Comparison of ENCODE assay signal across 13 mouse cellular contexts in the genomic region with DNA sequence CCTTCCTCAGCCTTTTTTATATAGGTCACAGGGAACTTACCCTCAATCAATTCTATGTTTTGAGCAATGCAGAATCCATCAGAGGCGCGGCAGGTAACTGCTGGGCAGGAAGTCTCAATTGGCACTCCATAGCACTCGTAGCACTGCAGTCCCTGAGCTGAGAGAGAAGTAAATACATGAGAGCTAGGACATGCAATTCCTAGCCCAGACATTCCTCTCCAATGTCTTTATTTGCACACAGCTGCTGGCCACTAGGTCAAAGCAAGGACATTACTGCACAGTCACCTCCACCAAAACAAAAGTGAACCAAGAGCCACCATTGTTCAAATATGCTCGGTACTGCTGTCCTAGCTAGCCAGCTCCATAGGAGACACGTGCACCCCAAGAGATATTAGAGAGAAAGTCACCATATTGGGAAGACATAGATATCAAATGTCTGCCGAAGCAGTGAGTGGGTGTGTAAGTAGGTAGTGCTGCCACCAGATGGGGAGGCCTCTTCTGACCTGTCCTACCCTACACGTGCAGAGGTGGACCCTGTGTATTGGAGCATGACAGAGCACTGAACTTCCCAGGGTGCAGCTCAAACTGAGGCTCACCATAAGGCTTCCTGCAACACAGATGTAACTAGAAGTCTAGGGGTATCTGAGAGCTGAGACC. TPM values are rescaled to one million over a fixed set of nuclear protein-coding genes. Genes with fewer than 3 reads are reported as not detected.
DNase-seq lines count a peak whose midpoint lies in the region; ATAC-seq and TF ChIP-seq lines count a peak whose summit lies in the region.
"Not testable (repeated sequence)": the region's sequence is repeated elsewhere in the genome, so short reads cannot be mapped to it uniquely, and the experiment has no call there.
"Had no signal": no experiment of that assay in that cellular context is flagged by ENCODE, and none has a peak within 500 bp of the region (broad histone marks: within the 10 kb centered on the region; RNA-seq: fewer than 3 reads in every experiment).

No protein-coding gene starts in this region.

- ATAC-seq in heart, postnatal 0 days (ENCODE audit: insufficient read depth, low read depth), result not testable (repeated sequence)
- peak; percentile 35; the same call in 1 of the 2 replicates for ATAC-seq in lung, embryonic 14.5 days (ENCODE audit: insufficient read depth)
- peak; percentile 84 for ATAC-seq in lung, embryonic 16.5 days (ENCODE audit: low read depth)

- H3K9me3 ChIP-seq in heart, postnatal 0 days (replicated peaks; ENCODE audit: control insufficient read depth, low read length); lung, embryonic 14.5 days (ENCODE audit: low read depth, low read length); lung, embryonic 16.5 days (ENCODE audit: control insufficient read depth, low read length): not testable (repeated sequence)

- TF ChIP-seq CTCF in cortical plate, adult 2 months (IDR thresholded peaks at IDR 0.05; ENCODE audit: extremely low read depth, insufficient read depth, low read length); heart, postnatal 0 days (IDR thresholded peaks at IDR 0.05; ENCODE audit: low read depth); layer of hippocampus, adult 2 months (conservative IDR thresholded peaks at IDR 0.05); liver, adult 2 months (IDR thresholded peaks at IDR 0.05; ENCODE audit: low read depth, low read length); lung, embryonic 14.5 days (IDR thresholded peaks at IDR 0.05; ENCODE audit: low read depth): not testable (repeated sequence)

- TF ChIP-seq POLR2A in cortical plate, adult 2 months (IDR thresholded peaks at IDR 0.05; ENCODE audit: extremely low read depth, insufficient read depth, low read length); liver, adult 2 months (IDR thresholded peaks at IDR 0.05; ENCODE audit: extremely low read depth, insufficient read depth, low read length): not testable (repeated sequence)

- H3K9ac ChIP-seq in heart, postnatal 0 days (replicated peaks; ENCODE audit: low read depth, low read length); liver, adult 2 months (ENCODE audit: low read depth, low read length); lung, embryonic 14.5 days; lung, embryonic 16.5 days (ENCODE audit: low read length): not testable (repeated sequence)

- H3K36me3 ChIP-seq in heart, postnatal 0 days (replicated peaks; ENCODE audit: control insufficient read depth, insufficient read depth, low read length); liver, adult 2 months (ENCODE audit: control insufficient read depth, insufficient read depth, low read length); lung, embryonic 14.5 days (ENCODE audit: insufficient read depth); lung, embryonic 16.5 days (ENCODE audit: control insufficient read depth, insufficient read depth, low read length): not testable (repeated sequence)

- H3K27ac ChIP-seq in cortical plate, adult 2 months (ENCODE audit: insufficient read depth, low read length), result 0 out of 2 replicates have a peak overlapping the region, but pooled peaks have one; percentile 46
- H3K27ac ChIP-seq in heart, postnatal 0 days (ENCODE audit: low read depth); liver, adult 2 months (replicated peaks; ENCODE audit: insufficient read depth, low read depth, low read length); lung, embryonic 14.5 days (ENCODE audit: low read depth): not testable (repeated sequence)
- H3K27ac ChIP-seq in layer of hippocampus, adult 2 months, result peak overlapping the region; percentile 39; the same call in 1 of the 2 replicates
- peak overlapping the region; percentile 59 for H3K27ac ChIP-seq in lung, embryonic 16.5 days (ENCODE audit: low read length)

- not testable (repeated sequence) for H3K4me1 ChIP-seq in cortical plate, adult 2 months (ENCODE audit: control insufficient read depth, insufficient read depth, low read length); heart, postnatal 0 days (ENCODE audit: control insufficient read depth, insufficient read depth); liver, adult 2 months (ENCODE audit: control insufficient read depth, insufficient read depth, low read length); lung, embryonic 14.5 days (ENCODE audit: insufficient read depth); lung, embryonic 16.5 days (replicated peaks; ENCODE audit: control insufficient read depth, insufficient read depth, low read length)

- 0 out of 2 replicates have a peak overlapping the region, but pooled peaks have one; percentile 12 for H3K4me3 ChIP-seq in cortical plate, adult 2 months (ENCODE audit: insufficient read depth, low read length)
- not testable (repeated sequence) for H3K4me3 ChIP-seq in heart, postnatal 0 days (ENCODE audit: low read depth, low read length); liver, adult 2 months (ENCODE audit: insufficient read depth, low read depth, low read length); lung, embryonic 14.5 days (ENCODE audit: low read depth, low read length); lung, embryonic 16.5 days (ENCODE audit: low read length)
- H3K4me3 ChIP-seq in layer of hippocampus, adult 2 months, result peak overlapping the region; percentile 9; the same call in 1 of the 2 replicates

- 0 out of 2 replicates have a peak overlapping the region, but pooled peaks have one; percentile 23 for H3K4me2 ChIP-seq in heart, postnatal 0 days (ENCODE audit: low read depth, low read length)
- not testable (repeated sequence) for H3K4me2 ChIP-seq in lung, embryonic 14.5 days; lung, embryonic 16.5 days (ENCODE audit: low read depth, low read length)

- not testable (repeated sequence) for H3K27me3 ChIP-seq in heart, postnatal 0 days (ENCODE audit: control insufficient read depth, insufficient read depth, low read length); liver, adult 2 months (ENCODE audit: control insufficient read depth, insufficient read depth, low read length); lung, embryonic 14.5 days (ENCODE audit: insufficient read depth, low read length); lung, embryonic 16.5 days (ENCODE audit: control insufficient read depth, insufficient read depth, low read depth, low read length)

- DNase-seq in heart, adult 11 months, result peak; percentile 84
- DNase-seq in heart, postnatal 0 days (ENCODE audit: low spot score); layer of hippocampus, adult 2 months (ENCODE audit: low spot score in 2 of 2); lung, embryonic 14.5 days: not testable (repeated sequence)
- DNase-seq in liver, adult 2 months (ENCODE audit: extremely low read depth, low read depth, low spot score), result peak; percentile 21
- peak; percentile 3 for DNase-seq in thymus, postnatal 4 days

- WGBS in heart, postnatal 0 days, result 58% methylated on average over 5 of the region's 7 CpGs
- WGBS in liver, adult 2 months, result 65% methylated on average over 5 of the region's 7 CpGs
- 43% methylated on average over 5 of the region's 7 CpGs for WGBS in lung, embryonic 14.5 days
- WGBS in lung, embryonic 16.5 days, result 45% methylated on average over 5 of the region's 7 CpGs

- H3K79me2 ChIP-seq in liver, adult 2 months (ENCODE audit: control insufficient read depth, insufficient read depth, low read length), result not testable (repeated sequence)

- TF ChIP-seq EP300 in heart, postnatal 0 days (IDR thresholded peaks at IDR 0.05; ENCODE audit: low read depth), result not testable (repeated sequence)

RNA-seq across cellular contexts. Expression of a gene that starts 1.2 kb away (rescaled TPM):
- polyA plus RNA-seq in cortical plate, adult 2 months (2012; rRNA removed), result 201 and 222 TPM in 2 replicates
- 78.6 and 125 TPM in 2 replicates for total RNA-seq in heart, postnatal 0 days (2014; rRNA removed; ENCODE audit: low replicate concordance)
- polyA plus RNA-seq in heart, postnatal 0 days (2015; fragmentation: Nextera tagmentation; extraction: Ambion mirVana), result 65.0 and 74.9 TPM in 2 replicates
- total RNA-seq in layer of hippocampus, adult 2 months (2021), result 10 to 100 TPM; 62.3 to 66.9 TPM
- 0.87 and 1.2 TPM in 2 replicates for total RNA-seq in liver, adult 2 months (2014; rRNA removed)
- polyA plus RNA-seq in liver, adult 2 months (2012; rRNA removed), result 1.9 and 2.1 TPM in 2 replicates
- 7.5 and 9.4 TPM in 2 replicates for polyA plus RNA-seq in lung, embryonic 14.5 days (2014; fragmentation: Nextera tagmentation; extraction: Ambion mirVana)
- polyA plus RNA-seq in lung, embryonic 16.5 days (2015; fragmentation: Nextera tagmentation; extraction: Ambion mirVana), result 28.9 and 36.2 TPM in 2 replicates
- total RNA-seq: MEL had no signal
- polyA plus RNA-seq: erythroblast, embryonic 14.5 days had no signal

RNA-seq across cellular contexts. Expression of a gene that starts 49.6 kb away (rescaled TPM):
- polyA plus RNA-seq in cortical plate, adult 2 months (2012; rRNA removed), result 81.2 and 90.5 TPM in 2 replicates
- 35.3 and 67.0 TPM in 2 replicates for total RNA-seq in heart, postnatal 0 days (2014; rRNA removed; ENCODE audit: low replicate concordance)
- 42.3 and 47.5 TPM in 2 replicates for polyA plus RNA-seq in heart, postnatal 0 days (2015; fragmentation: Nextera tagmentation; extraction: Ambion mirVana)
- total RNA-seq in layer of hippocampus, adult 2 months (2021), result 10 to 100 TPM; 21.7 to 25.6 TPM
- 12.4 and 22.7 TPM in 2 replicates for total RNA-seq in liver, adult 2 months (2014; rRNA removed)
- polyA plus RNA-seq in liver, adult 2 months (2012; rRNA removed), result 13.9 and 26.3 TPM in 2 replicates
- 2.3 and 4.8 TPM in 2 replicates for polyA plus RNA-seq in lung, embryonic 14.5 days (2014; fragmentation: Nextera tagmentation; extraction: Ambion mirVana)
- 12.9 and 19.2 TPM in 2 replicates for polyA plus RNA-seq in lung, embryonic 16.5 days (2015; fragmentation: Nextera tagmentation; extraction: Ambion mirVana)
- polyA plus RNA-seq: erythroblast, embryonic 14.5 days; forebrain, embryonic 10.5 days; forebrain, embryonic 12.5 days; forebrain, embryonic 14.5 days had no signal
